Mouse (Mus musculus): ENCODE measurements around the gene Tmem132d. TPM values are rescaled to one million over a fixed set of nuclear protein-coding genes. Genes with fewer than 3 reads are reported as not detected.
A peak's percentile ranks its signal among the peaks of the same experiment; 100 is the strongest.
"Not testable (repeated sequence)": the region's sequence is repeated elsewhere in the genome, so short reads cannot be mapped to it uniquely, and the experiment has no call there.

Gene Tmem132d
- polyA plus RNA-seq, 1 experiment from 2014 or later, result 0.70 TPM

- no peaks in the 10 kb centered on the region for H3K27me3 ChIP-seq
- H3K9ac ChIP-seq (replicated peaks), result no peak overlapping the region
- H3K9me3 ChIP-seq, result no peaks in the 10 kb centered on the region
- WGBS, result 85% methylated on average over 6 of the region's 6 CpGs
- no peak overlapping the region for H3K4me2 ChIP-seq (replicated peaks)
- no peak for ATAC-seq (ENCODE audit: low FRiP score, low read depth)
- no peaks in the 10 kb centered on the region for H3K36me3 ChIP-seq
- no peaks in the 10 kb centered on the region for H3K4me1 ChIP-seq
- H3K27ac ChIP-seq (replicated peaks), result no peak overlapping the region
- no peak overlapping the region for H3K4me3 ChIP-seq
These were observed 392.8 kb downstream of the Tmem132d start for GRCm38 (mm10) chr5:128040036-128040435.

- WGBS, result 35% methylated on average over 2 of the region's 2 CpGs
- Histone ChIP-seq H3K4me1 (0 out of 2 replicates have a peak, but pooled peaks cover 2% of the 10 kb centered on the region), H3K27me3 (no peaks in the 10 kb centered on the region), H3K4me2 (replicated peaks) (no peak overlapping the region), H3K9me3 (no peaks in the 10 kb centered on the region), H3K36me3 (no peaks in the 10 kb centered on the region), H3K27ac (replicated peaks) (no peak overlapping the region), H3K4me3 (no peak overlapping the region), H3K9ac (replicated peaks) (no peak overlapping the region)
- ATAC-seq (ENCODE audit: low FRiP score, low read depth), result no peak
These were observed 405.8 kb downstream of the Tmem132d start for GRCm38 (mm10) chr5:128027076-128027475.

GRCm38 (mm10) chr5:128004666-128005065 lies 428.2 kb downstream of the Tmem132d start:
- Histone ChIP-seq H3K4me2 (replicated peaks) (no peak overlapping the region), H3K27ac (replicated peaks) (no peak overlapping the region), H3K4me1 (0 out of 2 replicates have a peak, but pooled peaks cover 4% of the 10 kb centered on the region), H3K9me3 (no peaks in the 10 kb centered on the region), H3K27me3 (no peaks in the 10 kb centered on the region), H3K9ac (replicated peaks) (no peak overlapping the region), H3K36me3 (no peaks in the 10 kb centered on the region), H3K4me3 (no peak overlapping the region)
- ATAC-seq (ENCODE audit: low FRiP score, low read depth), result no peak
- WGBS, result 66% methylated on average over 9 of the region's 9 CpGs

- Histone ChIP-seq H3K4me2 (replicated peaks) (no peak overlapping the region), H3K4me1 (no peaks in the 10 kb centered on the region), H3K9me3 (no peaks in the 10 kb centered on the region), H3K9ac (replicated peaks) (no peak overlapping the region), H3K27ac (replicated peaks) (no peak overlapping the region), H3K4me3 (no peak overlapping the region), H3K36me3 (no peaks in the 10 kb centered on the region), H3K27me3 (no peaks in the 10 kb centered on the region)
- WGBS, result 88% methylated on average over 10 of the region's 10 CpGs
- no peak for ATAC-seq (ENCODE audit: low FRiP score, low read depth)
These were observed 436.2 kb downstream of the Tmem132d start for GRCm38 (mm10) chr5:127996526-127997245.

GRCm38 (mm10) chr5:127993460-127993859 lies 439.4 kb downstream of the Tmem132d start:
- Histone ChIP-seq H3K4me1 (no peaks in the 10 kb centered on the region), H3K9me3 (no peaks in the 10 kb centered on the region), H3K36me3 (no peaks in the 10 kb centered on the region), H3K27ac (replicated peaks) (no peak overlapping the region), H3K27me3 (no peaks in the 10 kb centered on the region), H3K4me2 (replicated peaks) (no peak overlapping the region), H3K9ac (replicated peaks) (no peak overlapping the region), H3K4me3 (no peak overlapping the region)
- ATAC-seq (ENCODE audit: low FRiP score, low read depth), result no peak
- 73% methylated on average over 3 of the region's 3 CpGs for WGBS

GRCm38 (mm10) chr5:127990826-127991225 lies 442.1 kb downstream of the Tmem132d start:
- H3K9ac ChIP-seq (replicated peaks), result no peak overlapping the region
- 92% methylated on average over 5 of the region's 5 CpGs for WGBS
- H3K36me3 ChIP-seq, result no peaks in the 10 kb centered on the region
- no peak overlapping the region for H3K4me2 ChIP-seq (replicated peaks)
- H3K4me1 ChIP-seq, result no peaks in the 10 kb centered on the region
- no peak for ATAC-seq (ENCODE audit: low FRiP score, low read depth)
- no peaks in the 10 kb centered on the region for H3K9me3 ChIP-seq
- no peak overlapping the region for H3K4me3 ChIP-seq
- H3K27me3 ChIP-seq, result no peaks in the 10 kb centered on the region
- no peak overlapping the region for H3K27ac ChIP-seq (replicated peaks)

GRCm38 (mm10) chr5:127980003-127980358 lies 452.9 kb downstream of the Tmem132d start:
- H3K4me1 ChIP-seq; H3K9ac ChIP-seq (replicated peaks); ATAC-seq (ENCODE audit: low FRiP score, low read depth); H3K4me2 ChIP-seq (replicated peaks); H3K9me3 ChIP-seq; H3K36me3 ChIP-seq; H3K27ac ChIP-seq (replicated peaks); H3K4me3 ChIP-seq; H3K27me3 ChIP-seq: not testable (repeated sequence)
- WGBS, result 44% methylated on average over 6 of the region's 6 CpGs

- Histone ChIP-seq H3K9ac (replicated peaks) (no peak overlapping the region), H3K4me3 (no peak overlapping the region), H3K4me1 (peaks cover 5% of the 10 kb centered on the region; the same call in 1 of the 2 replicates), H3K4me2 (replicated peaks) (no peak overlapping the region), H3K9me3 (no peaks in the 10 kb centered on the region), H3K27me3 (no peaks in the 10 kb centered on the region), H3K36me3 (no peaks in the 10 kb centered on the region), H3K27ac (replicated peaks) (no peak overlapping the region)
- WGBS, result 39% methylated on average over 6 of the region's 6 CpGs
- no peak for ATAC-seq (ENCODE audit: low FRiP score, low read depth)
These were observed 453.4 kb downstream of the Tmem132d start for GRCm38 (mm10) chr5:127979329-127980002.

GRCm38 (mm10) chr5:127976661-127977060 lies 456.2 kb downstream of the Tmem132d start:
- Histone ChIP-seq H3K9me3 (no peaks in the 10 kb centered on the region), H3K27ac (replicated peaks) (no peak overlapping the region), H3K36me3 (no peaks in the 10 kb centered on the region), H3K9ac (replicated peaks) (no peak overlapping the region), H3K4me3 (no peak overlapping the region), H3K27me3 (no peaks in the 10 kb centered on the region), H3K4me2 (replicated peaks) (no peak overlapping the region), H3K4me1 (peaks cover 5% of the 10 kb centered on the region; the same call in 1 of the 2 replicates)
- 33% methylated on average over 10 of the region's 10 CpGs for WGBS
- ATAC-seq (ENCODE audit: low FRiP score, low read depth), result 0 out of 2 replicates have a peak, but pooled peaks have one; percentile 27

- ATAC-seq (ENCODE audit: low FRiP score, low read depth), result no peak
- Histone ChIP-seq H3K27ac (replicated peaks) (no peak overlapping the region), H3K4me2 (replicated peaks) (no peak overlapping the region), H3K4me1 (no peaks in the 10 kb centered on the region), H3K9ac (replicated peaks) (no peak overlapping the region), H3K9me3 (peaks cover 4% of the 10 kb centered on the region; the same call in 1 of the 2 replicates), H3K4me3 (no peak overlapping the region), H3K27me3 (no peaks in the 10 kb centered on the region), H3K36me3 (no peaks in the 10 kb centered on the region)
- WGBS, result 79% methylated on average over 3 of the region's 3 CpGs
These were observed 467.2 kb downstream of the Tmem132d start for GRCm38 (mm10) chr5:127965700-127966099.

GRCm38 (mm10) chr5:127962656-127963055 lies 470.2 kb downstream of the Tmem132d start:
- Histone ChIP-seq H3K4me2 (replicated peaks) (no peak overlapping the region), H3K4me1 (no peaks in the 10 kb centered on the region), H3K27me3 (no peaks in the 10 kb centered on the region), H3K27ac (replicated peaks) (no peak overlapping the region), H3K36me3 (no peaks in the 10 kb centered on the region), H3K9ac (replicated peaks) (no peak overlapping the region), H3K4me3 (no peak overlapping the region), H3K9me3 (0 out of 2 replicates have a peak, but pooled peaks cover 4% of the 10 kb centered on the region)
- ATAC-seq (ENCODE audit: low FRiP score, low read depth), result no peak
- WGBS, result 89% methylated on average over 4 of the region's 4 CpGs

GRCm38 (mm10) chr5:127956511-127957097 lies 476.3 kb downstream of the Tmem132d start:
- H3K4me1 ChIP-seq, result no peaks in the 10 kb centered on the region
- H3K27me3 ChIP-seq, result no peaks in the 10 kb centered on the region
- H3K27ac ChIP-seq (replicated peaks), result no peak overlapping the region
- no peak overlapping the region for H3K4me2 ChIP-seq (replicated peaks)
- ATAC-seq (ENCODE audit: low FRiP score, low read depth), result no peak
- 80% methylated on average over 17 of the region's 17 CpGs for WGBS
- no peaks in the 10 kb centered on the region for H3K36me3 ChIP-seq
- H3K9me3 ChIP-seq, result no peaks in the 10 kb centered on the region
- H3K4me3 ChIP-seq, result no peak overlapping the region
- no peak overlapping the region for H3K9ac ChIP-seq (replicated peaks)
